Mouse (Mus musculus): ENCODE results near the gene 1700018F24Rik. TPM values are rescaled to one million over a fixed set of nuclear protein-coding genes. Genes with fewer than 3 reads are reported as not detected.
"Not testable (repeated sequence)": the region's sequence is repeated elsewhere in the genome, so short reads cannot be mapped to it uniquely, and the experiment has no call there.

The 1700018F24Rik gene
- polyA plus RNA-seq, 2 experiments, result not detected

GRCm38 (mm10) chr5:145068863-145069262, 26.1 kb downstream of the 1700018F24Rik start:
- DNase-seq (ENCODE audit: low spot score), result no peak
- Histone ChIP-seq H3K27ac (replicated peaks; ENCODE audit: low read depth, low read length) (no peak overlapping the region), H3K9ac (ENCODE audit: low read depth, low read length, severe bottlenecking) (no peak overlapping the region), H3K4me2 (replicated peaks; ENCODE audit: low read depth, low read length, severe bottlenecking) (no peak overlapping the region), H3K4me1 (ENCODE audit: control insufficient read depth, insufficient read depth, low read length) (no peaks in the 10 kb centered on the region), H3K9me3 (ENCODE audit: control insufficient read depth, low read length) (no peaks in the 10 kb centered on the region), H3K4me3 (replicated peaks; ENCODE audit: low read length) (no peak overlapping the region), H3K27me3 (ENCODE audit: control insufficient read depth, insufficient read depth, low read length) (no peaks in the 10 kb centered on the region), H3K36me3 (ENCODE audit: control insufficient read depth, insufficient read depth, low read length) (no peaks in the 10 kb centered on the region)
- no peak for ATAC-seq (ENCODE audit: low FRiP score, low read depth)
- TF ChIP-seq POLR2A (IDR thresholded peaks at IDR 0.05; ENCODE audit: borderline replicate concordance, extremely low read depth, insufficient read depth, insufficient read length), result no peak
- WGBS, result 41% methylated on average over 3 of the region's 3 CpGs

- no peak overlapping the region for H3K4me2 ChIP-seq (replicated peaks; ENCODE audit: low read depth, low read length, severe bottlenecking)
- ATAC-seq (ENCODE audit: low FRiP score, low read depth), result peak; percentile 47; the same call in 1 of the 2 replicates
- WGBS, result 0% methylated on average over 5 of the region's 5 CpGs
These were observed 26.9 kb downstream of the 1700018F24Rik start for GRCm38 (mm10) chr5:145069707-145070106.

GRCm38 (mm10) chr5:145071342-145071741, 28.6 kb downstream of the 1700018F24Rik start:
- no peak overlapping the region for H3K9ac ChIP-seq (ENCODE audit: low read depth, low read length, severe bottlenecking)
- H3K4me1 ChIP-seq (ENCODE audit: control insufficient read depth, insufficient read depth, low read length), result no peaks in the 10 kb centered on the region
- H3K4me2 ChIP-seq (replicated peaks; ENCODE audit: low read depth, low read length, severe bottlenecking), result no peak overlapping the region
- H3K27ac ChIP-seq (replicated peaks; ENCODE audit: low read depth, low read length), result no peak overlapping the region
- no peaks in the 10 kb centered on the region for H3K9me3 ChIP-seq (ENCODE audit: control insufficient read depth, low read length)
- 53% methylated on average over 6 of the region's 6 CpGs for WGBS
- H3K36me3 ChIP-seq (ENCODE audit: control insufficient read depth, insufficient read depth, low read length), result no peaks in the 10 kb centered on the region
- DNase-seq (ENCODE audit: low spot score), result no peak
- TF ChIP-seq POLR2A (IDR thresholded peaks at IDR 0.05; ENCODE audit: borderline replicate concordance, extremely low read depth, insufficient read depth, insufficient read length), result no peak
- ATAC-seq (ENCODE audit: low FRiP score, low read depth), result no peak
- H3K4me3 ChIP-seq (replicated peaks; ENCODE audit: low read length), result no peak overlapping the region
- no peaks in the 10 kb centered on the region for H3K27me3 ChIP-seq (ENCODE audit: control insufficient read depth, insufficient read depth, low read length)

More at GRCm38 (mm10) chr5:145069707-145070106, 26.9 kb downstream of the 1700018F24Rik start:
- Histone ChIP-seq H3K27me3 (ENCODE audit: control insufficient read depth, insufficient read depth, low read length) (no peaks in the 10 kb centered on the region), H3K4me3 (replicated peaks; ENCODE audit: low read length) (no peak overlapping the region), H3K4me1 (ENCODE audit: control insufficient read depth, insufficient read depth, low read length) (no peaks in the 10 kb centered on the region), H3K27ac (replicated peaks; ENCODE audit: low read depth, low read length) (no peak overlapping the region), H3K36me3 (ENCODE audit: control insufficient read depth, insufficient read depth, low read length) (no peaks in the 10 kb centered on the region), H3K9me3 (ENCODE audit: control insufficient read depth, low read length) (no peaks in the 10 kb centered on the region), H3K9ac (ENCODE audit: low read depth, low read length, severe bottlenecking) (no peak overlapping the region)
- DNase-seq (ENCODE audit: low spot score), result peak; percentile 79
- no peak for TF ChIP-seq POLR2A (IDR thresholded peaks at IDR 0.05; ENCODE audit: borderline replicate concordance, extremely low read depth, insufficient read depth, insufficient read length)

GRCm38 (mm10) chr5:145075081-145075480, 32.3 kb downstream of the 1700018F24Rik start:
- Histone ChIP-seq H3K9ac (ENCODE audit: low read depth, low read length, severe bottlenecking) (no peak overlapping the region), H3K9me3 (ENCODE audit: control insufficient read depth, low read length) (no peaks in the 10 kb centered on the region), H3K4me3 (replicated peaks; ENCODE audit: low read length) (no peak overlapping the region), H3K4me2 (replicated peaks; ENCODE audit: low read depth, low read length, severe bottlenecking) (no peak overlapping the region), H3K27ac (replicated peaks; ENCODE audit: low read depth, low read length) (no peak overlapping the region), H3K4me1 (ENCODE audit: control insufficient read depth, insufficient read depth, low read length) (no peaks in the 10 kb centered on the region), H3K27me3 (ENCODE audit: control insufficient read depth, insufficient read depth, low read length) (no peaks in the 10 kb centered on the region), H3K36me3 (ENCODE audit: control insufficient read depth, insufficient read depth, low read length) (no peaks in the 10 kb centered on the region)
- ATAC-seq (ENCODE audit: low FRiP score, low read depth) (no peak), DNase-seq (ENCODE audit: low spot score) (no peak)
- TF ChIP-seq POLR2A (IDR thresholded peaks at IDR 0.05; ENCODE audit: borderline replicate concordance, extremely low read depth, insufficient read depth, insufficient read length), result no peak
- 49% methylated on average over 3 of the region's 3 CpGs for WGBS

GRCm38 (mm10) chr5:145081866-145082613, 39.2 kb downstream of the 1700018F24Rik start:
- H3K27ac ChIP-seq (replicated peaks; ENCODE audit: low read depth, low read length), result no peak overlapping the region
- H3K9me3 ChIP-seq (ENCODE audit: control insufficient read depth, low read length), result no peaks in the 10 kb centered on the region
- 0 out of 2 replicates have a peak, but pooled peaks cover 4% of the 10 kb centered on the region for H3K36me3 ChIP-seq (ENCODE audit: control insufficient read depth, insufficient read depth, low read length)
- DNase-seq (ENCODE audit: low spot score) (no peak), ATAC-seq (ENCODE audit: low FRiP score, low read depth) (no peak)
- H3K4me2 ChIP-seq (replicated peaks; ENCODE audit: low read depth, low read length, severe bottlenecking), result no peak overlapping the region
- 90% methylated on average over 10 of the region's 10 CpGs for WGBS
- no peak for TF ChIP-seq POLR2A (IDR thresholded peaks at IDR 0.05; ENCODE audit: borderline replicate concordance, extremely low read depth, insufficient read depth, insufficient read length)
- no peaks in the 10 kb centered on the region for H3K27me3 ChIP-seq (ENCODE audit: control insufficient read depth, insufficient read depth, low read length)
- no peak overlapping the region for H3K9ac ChIP-seq (ENCODE audit: low read depth, low read length, severe bottlenecking)
- no peak overlapping the region for H3K4me3 ChIP-seq (replicated peaks; ENCODE audit: low read length)
- peaks cover 7% of the 10 kb centered on the region for H3K4me1 ChIP-seq (ENCODE audit: control insufficient read depth, insufficient read depth, low read length)

GRCm38 (mm10) chr5:145083201-145083600, 40.4 kb downstream of the 1700018F24Rik start:
- H3K27me3 ChIP-seq (ENCODE audit: control insufficient read depth, insufficient read depth, low read length); H3K9me3 ChIP-seq (ENCODE audit: control insufficient read depth, low read length); H3K36me3 ChIP-seq (ENCODE audit: control insufficient read depth, insufficient read depth, low read length); H3K4me1 ChIP-seq (ENCODE audit: control insufficient read depth, insufficient read depth, low read length); DNase-seq (ENCODE audit: low spot score): not testable (repeated sequence)
- Histone ChIP-seq H3K4me3 (replicated peaks; ENCODE audit: low read length) (peak overlapping the region; percentile 93), H3K4me2 (replicated peaks; ENCODE audit: low read depth, low read length, severe bottlenecking) (peak overlapping the region; percentile 75), H3K9ac (ENCODE audit: low read depth, low read length, severe bottlenecking) (peak overlapping the region; percentile 88), H3K27ac (replicated peaks; ENCODE audit: low read depth, low read length) (peak overlapping the region; percentile 77; the same call in 1 of the 2 replicates)
- whole genome bisulfite sequencing, result 53% methylated on average over 6 of the region's 6 CpGs
- ATAC-seq (ENCODE audit: low FRiP score, low read depth), result peak; percentile 10; the same call in 1 of the 2 replicates

All from limb, embryonic 14.5 days (tissue).